ENCODE assay signal across 8 mouse cellular contexts in genomic region chr6:100865788-100866187, GRCm38 (mm10). TPM values are rescaled to one million over a fixed set of nuclear protein-coding genes. Genes with fewer than 3 reads are reported as not detected.
DNase-seq lines count a peak whose midpoint lies in the region; ATAC-seq lines count a peak whose summit lies in the region.
"Not testable (repeated sequence)": the region's sequence is repeated elsewhere in the genome, so short reads cannot be mapped to it uniquely, and the experiment has no call there.

No protein-coding gene starts in this region.

- H3K4me1 ChIP-seq in forebrain, embryonic 15.5 days; midbrain, embryonic 11.5 days (ENCODE audit: control insufficient read depth, insufficient read depth, low read length): not testable (repeated sequence)

- ATAC-seq in CD4-positive, CD25-positive, alpha-beta regulatory T cell, adult 4 months, result peak; percentile 71
- ATAC-seq in forebrain, embryonic 15.5 days (replicated peaks), result 0 out of 2 replicates have a peak, but pooled peaks have one; percentile 8
- peak; percentile 71 for ATAC-seq in granulocyte monocyte progenitor cell, adult 5-6 weeks (replicated peaks; ENCODE audit: poor library complexity, severe bottlenecking)
- peak; percentile 46 to 48; a peak in 3 of 4 replicates for ATAC-seq in hematopoietic stem cell, adult 5-6 weeks (replicated peaks in 1 of 2; ENCODE audit: insufficient read depth in 1 of 2, low FRiP score in 2 of 2, low TSS enrichment in 1 of 2, low read depth in 1 of 2, poor library complexity in 2 of 2, severe bottlenecking in 2 of 2)
- ATAC-seq in inflammation-experienced regulatory T-cells, adult 6 months, result peak; percentile 25
- ATAC-seq in megakaryocyte progenitor cell, adult 5-6 weeks (replicated peaks; ENCODE audit: poor library complexity), result peak; percentile 70
- 0 out of 2 replicates have a peak, but pooled peaks have one; percentile 19 for ATAC-seq in midbrain, embryonic 11.5 days (ENCODE audit: low FRiP score)
- ATAC-seq in monocyte, adult 5-6 weeks (replicated peaks; ENCODE audit: insufficient number of reproducible peaks, low FRiP score, low TSS enrichment, poor library complexity, severe bottlenecking), result peak; percentile 68

- WGBS in forebrain, embryonic 15.5 days, result 57% methylated on average over 5 of the region's 5 CpGs
- WGBS in midbrain, embryonic 11.5 days, result 66% methylated on average over 4 of the region's 5 CpGs

- not testable (repeated sequence) for H3K27ac ChIP-seq in forebrain, embryonic 15.5 days (replicated peaks); midbrain, embryonic 11.5 days (ENCODE audit: low read depth, low read length)

- not testable (repeated sequence) for H3K9me3 ChIP-seq in forebrain, embryonic 15.5 days; midbrain, embryonic 11.5 days (ENCODE audit: control insufficient read depth, low read length)

- not testable (repeated sequence) for H3K27me3 ChIP-seq in forebrain, embryonic 15.5 days; midbrain, embryonic 11.5 days (ENCODE audit: control insufficient read depth, insufficient read depth, low read length)

- peak; percentile 69 for DNase-seq in midbrain, embryonic 11.5 days (ENCODE audit: low spot score, missing footprints)

- peaks cover 29% of the 10 kb centered on the region for H3K36me3 ChIP-seq in forebrain, embryonic 15.5 days
- H3K36me3 ChIP-seq in midbrain, embryonic 11.5 days (ENCODE audit: control insufficient read depth, insufficient read depth, low read length), result not testable (repeated sequence)

- H3K4me3 ChIP-seq in forebrain, embryonic 15.5 days; midbrain, embryonic 11.5 days (ENCODE audit: low read depth, low read length): not testable (repeated sequence)

- not testable (repeated sequence) for H3K4me2 ChIP-seq in forebrain, embryonic 15.5 days (replicated peaks); midbrain, embryonic 11.5 days

- H3K9ac ChIP-seq in forebrain, embryonic 15.5 days (replicated peaks); midbrain, embryonic 11.5 days (ENCODE audit: low read length): not testable (repeated sequence)

RNA-seq across cellular contexts. Expression of gene Ppp4r2, which starts 32.4 kb away (rescaled TPM):
- polyA plus RNA-seq in CD4-positive, CD25-positive, alpha-beta regulatory T cell, adult 4 months (2017; shearing (Covaris generic)), result 10 to 100 TPM; 23.9 to 41.8 TPM
- polyA plus RNA-seq in forebrain, embryonic 15.5 days (2015; fragmentation: Nextera tagmentation; extraction: Ambion mirVana), result 24.1 and 25.0 TPM in 2 replicates
- total RNA-seq in granulocyte monocyte progenitor cell, adult 5-6 weeks (2014; fragmentation: Nextera tagmentation), result 36.4 and 46.1 TPM in 2 replicates
- total RNA-seq in granulocyte monocyte progenitor cell, adult 5-6 weeks (2017), result 67.6 and 81.8 TPM in 2 replicates
- 60.8 and 101 TPM in 2 replicates for total RNA-seq in hematopoietic stem cell, adult 5-6 weeks (2017)
- polyA plus RNA-seq in inflammation-experienced regulatory T-cells, adult 6 months (2017; shearing (Covaris generic)), result 10 to 100 TPM; 22.8 to 35.4 (median 30.6) TPM
- total RNA-seq in megakaryocyte progenitor cell, adult 5-6 weeks (2015), result 48.8 and 48.9 TPM in 2 replicates
- 62.6 and 92.3 TPM in 2 replicates for total RNA-seq in megakaryocyte progenitor cell, adult 5-6 weeks (2017)
- 40.0 TPM in 2 replicates for polyA plus RNA-seq in midbrain, embryonic 11.5 days (2014; fragmentation: Nextera tagmentation; extraction: Ambion mirVana)
- total RNA-seq in monocyte, adult 5-6 weeks (2017), result 121 to 148 TPM (median 146 TPM) in 3 replicates

Comparison
In these comparisons a context has a peak if more than half of its experiments do, and no peak if none do; other contexts are left out.
1. ATAC-seq: peak in every context shown above with its lines; median percentile 71 in CD4-positive, CD25-positive, alpha-beta regulatory T cell, adult 4 months; 71 in granulocyte monocyte progenitor cell, adult 5-6 weeks; 70 in megakaryocyte progenitor cell, adult 5-6 weeks; 68 in monocyte, adult 5-6 weeks; 47 in hematopoietic stem cell, adult 5-6 weeks; 25 in inflammation-experienced regulatory T-cells, adult 6 months; 19 in midbrain, embryonic 11.5 days; 8 in forebrain, embryonic 15.5 days.